In genomic region chr6:88915510-88915909, GRCm38 (mm10) we compare ENCODE assay signal across 10 mouse cellular contexts. TPM values are rescaled to one million over a fixed set of nuclear protein-coding genes. Genes with fewer than 3 reads are reported as not detected.
A peak's percentile ranks its signal among the peaks of the same experiment; 100 is the strongest.
DNase-seq lines count a peak whose midpoint lies in the region; ATAC-seq and TF ChIP-seq lines count a peak whose summit lies in the region.
"Had no signal": no experiment of that assay in that cellular context is flagged by ENCODE, and none has a peak within 500 bp of the region (broad histone marks: within the 10 kb centered on the region; RNA-seq: fewer than 3 reads in every experiment).

No protein-coding gene starts in this region.

- no peak for TF ChIP-seq CTCF in liver, embryonic 14.5 days (IDR thresholded peaks at IDR 0.05; ENCODE audit: low read depth)

- H3K27me3 ChIP-seq in forebrain, embryonic 16.5 days (replicated peaks; ENCODE audit: control insufficient read depth, insufficient read depth, low read length): no peaks in the 10 kb centered on the region
- H3K27me3 ChIP-seq in forebrain, embryonic 11.5 days (ENCODE audit: control insufficient read depth, insufficient read depth, low read length): no peaks in the 10 kb centered on the region
- no peaks in the 10 kb centered on the region for H3K27me3 ChIP-seq in liver, embryonic 14.5 days (ENCODE audit: control insufficient read depth, insufficient read depth, low read length)
- H3K27me3 ChIP-seq: CH12.LX; neural tube, embryonic 12.5 days had no signal

- no peaks in the 10 kb centered on the region for H3K36me3 ChIP-seq in forebrain, embryonic 16.5 days (ENCODE audit: control insufficient read depth, insufficient read depth)
- no peaks in the 10 kb centered on the region for H3K36me3 ChIP-seq in forebrain, embryonic 11.5 days (ENCODE audit: control insufficient read depth, insufficient read depth, low read length)
- H3K36me3 ChIP-seq in liver, embryonic 14.5 days (replicated peaks; ENCODE audit: control insufficient read depth, insufficient read depth, low read depth): peaks cover 9% of the 10 kb centered on the region

- H3K9ac ChIP-seq in forebrain, embryonic 16.5 days (replicated peaks; ENCODE audit: low read depth, low read length): no peak overlapping the region
- no peak overlapping the region for H3K9ac ChIP-seq in forebrain, embryonic 11.5 days (ENCODE audit: low read length)
- peak overlapping the region; percentile 44 for H3K9ac ChIP-seq in liver, embryonic 14.5 days (replicated peaks)
- H3K9ac ChIP-seq: neural tube, embryonic 12.5 days had no signal

- no peak for DNase-seq in forebrain, embryonic 11.5 days (ENCODE audit: low spot score)
- DNase-seq in 416B (ENCODE audit: low read depth): peak; percentile 51
- peak; percentile 86 for DNase-seq in gonadal fat pad, adult 2 months (ENCODE audit: low read depth)
- peak; percentile 97 to 98 (median 98) for DNase-seq in liver, embryonic 14.5 days (ENCODE audit: low read depth in 3 of 3, low spot score in 3 of 3)
- DNase-seq in embryo, embryonic 9.5 days (ENCODE audit: extremely low spot score): no peak
- DNase-seq in urinary bladder, adult 18-20 months (ENCODE audit: low spot score in 2 of 2): no peak
- no peak for DNase-seq in thymus, adult 18-20 months

- no peaks in the 10 kb centered on the region for H3K9me3 ChIP-seq in forebrain, embryonic 16.5 days (ENCODE audit: control insufficient read depth, low read length)
- no peaks in the 10 kb centered on the region for H3K9me3 ChIP-seq in forebrain, embryonic 11.5 days (ENCODE audit: control insufficient read depth, low read length)
- no peaks in the 10 kb centered on the region for H3K9me3 ChIP-seq in liver, embryonic 14.5 days (ENCODE audit: control insufficient read depth, low read length)
- H3K9me3 ChIP-seq: neural tube, embryonic 12.5 days had no signal

- H3K4me1 ChIP-seq in forebrain, embryonic 16.5 days (replicated peaks; ENCODE audit: control insufficient read depth, insufficient read depth, low read length): peaks cover 7% of the 10 kb centered on the region; the same call in 1 of the 2 replicates
- no peaks in the 10 kb centered on the region for H3K4me1 ChIP-seq in forebrain, embryonic 11.5 days (replicated peaks; ENCODE audit: control insufficient read depth, insufficient read depth, low read length)
- H3K4me1 ChIP-seq in liver, embryonic 14.5 days (replicated peaks; ENCODE audit: control insufficient read depth in 2 of 2, insufficient read depth in 2 of 2, low read length in 1 of 2): peaks cover 40 to 43% of the 10 kb centered on the region in 2 experiments
- H3K4me1 ChIP-seq: neural tube, embryonic 12.5 days had no signal

- WGBS in forebrain, embryonic 16.5 days: 72% methylated on average over 4 of the region's 4 CpGs
- 88% methylated on average over 4 of the region's 4 CpGs for WGBS in forebrain, embryonic 11.5 days
- 12% methylated on average over 4 of the region's 4 CpGs for WGBS in liver, embryonic 14.5 days (ENCODE audit: insufficient replicate concordance)

- H3K4me3 ChIP-seq in forebrain, embryonic 16.5 days (replicated peaks; ENCODE audit: low read length): no peak overlapping the region
- H3K4me3 ChIP-seq in forebrain, embryonic 11.5 days (ENCODE audit: low read depth, low read length): no peak overlapping the region
- H3K4me3 ChIP-seq in liver, embryonic 14.5 days (ENCODE audit: insufficient read depth in 1 of 2, low read depth in 2 of 2, low read length in 2 of 2): peak overlapping the region; percentile 23 to 46
- H3K4me3 ChIP-seq: neural tube, embryonic 12.5 days had no signal

- no peak overlapping the region for H3K4me2 ChIP-seq in forebrain, embryonic 16.5 days (ENCODE audit: low read length)
- H3K4me2 ChIP-seq in forebrain, embryonic 11.5 days (ENCODE audit: low read depth, low read length, severe bottlenecking): no peak overlapping the region
- H3K4me2 ChIP-seq in liver, embryonic 14.5 days (ENCODE audit: low read depth): peak overlapping the region; percentile 65
- H3K4me2 ChIP-seq: neural tube, embryonic 12.5 days had no signal

- ATAC-seq in forebrain, embryonic 16.5 days: peak; percentile 57
- no peak for ATAC-seq in forebrain, embryonic 11.5 days (replicated peaks; ENCODE audit: low FRiP score)
- ATAC-seq in liver, embryonic 14.5 days (ENCODE audit: insufficient read depth): peak; percentile 96

- H3K27ac ChIP-seq in forebrain, embryonic 16.5 days (ENCODE audit: low read length): no peak overlapping the region
- H3K27ac ChIP-seq in forebrain, embryonic 11.5 days (ENCODE audit: low read depth, low read length): no peak overlapping the region
- H3K27ac ChIP-seq in liver, embryonic 14.5 days: peak overlapping the region; percentile 98
- H3K27ac ChIP-seq: neural tube, embryonic 12.5 days had no signal

- TF ChIP-seq EP300 in liver, embryonic 14.5 days (IDR thresholded peaks at IDR 0.05; ENCODE audit: low read depth): peak; percentile 99

RNA-seq across cellular contexts. Expression of gene Tpra1, which starts 13.5 kb away (rescaled TPM):
- polyA plus RNA-seq in forebrain, embryonic 16.5 days (2015; fragmentation: Nextera tagmentation; extraction: Ambion mirVana): 56.9 and 70.0 TPM in 2 replicates
- polyA plus RNA-seq in forebrain, embryonic 11.5 days (2014; fragmentation: Nextera tagmentation; extraction: Ambion mirVana): 39.4 and 40.7 TPM in 2 replicates
- polyA plus RNA-seq in gonadal fat pad, adult 2 months (2012; rRNA removed): 120 and 140 TPM in 2 replicates
- polyA plus RNA-seq in liver, embryonic 14.5 days (2012; rRNA removed): 52.2 and 61.5 TPM in 2 replicates
- polyA plus RNA-seq in liver, embryonic 14.5 days (2014; fragmentation: Nextera tagmentation; extraction: Ambion mirVana): 25.6 and 32.9 TPM in 2 replicates

RNA-seq across cellular contexts. Expression of gene Mcm2, which starts 16.9 kb away (rescaled TPM):
- 60.2 and 64.6 TPM in 2 replicates for polyA plus RNA-seq in forebrain, embryonic 16.5 days (2015; fragmentation: Nextera tagmentation; extraction: Ambion mirVana)
- polyA plus RNA-seq in forebrain, embryonic 11.5 days (2014; fragmentation: Nextera tagmentation; extraction: Ambion mirVana): 248 and 259 TPM in 2 replicates
- polyA plus RNA-seq in gonadal fat pad, adult 2 months (2012; rRNA removed): 14.5 and 16.7 TPM in 2 replicates
- polyA plus RNA-seq in liver, embryonic 14.5 days (2012; rRNA removed): 99.2 and 113 TPM in 2 replicates
- polyA plus RNA-seq in liver, embryonic 14.5 days (2014; fragmentation: Nextera tagmentation; extraction: Ambion mirVana): 142 and 167 TPM in 2 replicates

RNA-seq across cellular contexts. Expression of gene Podxl2, which starts 40.7 kb away (rescaled TPM):
- 592 and 647 TPM in 2 replicates for polyA plus RNA-seq in forebrain, embryonic 16.5 days (2015; fragmentation: Nextera tagmentation; extraction: Ambion mirVana)
- 109 and 115 TPM in 2 replicates for polyA plus RNA-seq in forebrain, embryonic 11.5 days (2014; fragmentation: Nextera tagmentation; extraction: Ambion mirVana)
- polyA plus RNA-seq in gonadal fat pad, adult 2 months (2012; rRNA removed): 35.6 and 38.2 TPM in 2 replicates
- polyA plus RNA-seq in liver, embryonic 14.5 days (2012; rRNA removed): 1.9 and 3.1 TPM in 2 replicates
- polyA plus RNA-seq in liver, embryonic 14.5 days (2014; fragmentation: Nextera tagmentation; extraction: Ambion mirVana): 0.59 and 1.2 TPM in 2 replicates

Comparison
In these comparisons a context has a peak if more than half of its experiments do, and no peak if none do; other contexts are left out.
1. H3K4me3 ChIP-seq: peak in liver, embryonic 14.5 days (2 of 2); none in forebrain, embryonic 16.5 days (single experiment) and forebrain, embryonic 11.5 days (single experiment).
2. DNase-seq: peak in 416B (single experiment), gonadal fat pad, adult 2 months (single experiment) and liver, embryonic 14.5 days (3 of 3); none in forebrain, embryonic 11.5 days (single experiment), embryo, embryonic 9.5 days (single experiment), urinary bladder, adult 18-20 months (0 of 2) and thymus, adult 18-20 months (0 of 2).